Mouse (Mus musculus) MEL (cell line): ENCODE measurements around the gene Abhd17b.

Experiments
- CTCF ChIP-seq, 3 experiments: IDR thresholded peaks in 2 of 3; conservative IDR thresholded peaks in 1 of 3; 2 replicates each; pipeline ENCODE4 v1.5.1; 2011 to 2012; ENCODE audit warnings: low read length in 3 of 3, low read depth in 2 of 3, mild to moderate bottlenecking in 2 of 3, improper control_type of control experiment in 1 of 3, inconsistent platforms in 1 of 3, mixed read lengths in 1 of 3, moderate library complexity in 1 of 3; ENCODE audit not compliant: control insufficient read depth in 1 of 3, insufficient read depth in 1 of 3, poor library complexity in 1 of 3, severe bottlenecking in 1 of 3
- EP300 ChIP-seq, 2 experiments: IDR thresholded peaks; 2 replicates each; pipeline ENCODE4 v1.6.1; 2011; ENCODE audit warnings: improper control_type of control experiment in 2 of 2, low read length in 2 of 2, low read depth in 1 of 2, mild to moderate bottlenecking in 1 of 2
- MAX ChIP-seq: IDR thresholded peaks from 2 replicates; pipeline ENCODE4 v1.6.1; 2011; ENCODE audit warnings: low read length, improper control_type of control experiment
- MYC ChIP-seq: IDR thresholded peaks from 2 replicates; pipeline ENCODE4 v1.6.1; 2011; ENCODE audit warnings: low read depth, mild to moderate bottlenecking, low read length, improper control_type of control experiment, moderate library complexity
- POLR2A ChIP-seq, 2 experiments: IDR thresholded peaks; 2 replicates each; pipeline ENCODE4 v1.6.1; 2011 to 2012; ENCODE audit warnings: low read length in 2 of 2, mild to moderate bottlenecking in 2 of 2, control low read depth in 1 of 2, improper control_type of control experiment in 1 of 2, low read depth in 1 of 2, moderate library complexity in 1 of 2; ENCODE audit not compliant: control insufficient read depth in 1 of 2, insufficient read depth in 1 of 2, poor library complexity in 1 of 2
- SMC3 ChIP-seq: IDR thresholded peaks from 2 replicates; pipeline ENCODE4 v1.6.1; 2011; ENCODE audit warnings: low read depth, low read length, improper control_type of control experiment
- UBTF ChIP-seq: IDR thresholded peaks from 2 replicates; pipeline ENCODE4 v1.6.1; 2012; ENCODE audit warnings: low read depth, mild to moderate bottlenecking, inconsistent platforms, low read length, improper control_type of control experiment, moderate library complexity, borderline replicate concordance; ENCODE audit not compliant: insufficient read depth
- USF1 ChIP-seq: IDR thresholded peaks from 2 replicates; pipeline ENCODE4 v1.6.1; 2014; ENCODE audit warnings: low read depth, mild to moderate bottlenecking, inconsistent platforms, low read length, improper control_type of control experiment, moderate library complexity
- ZC3H11A ChIP-seq: IDR thresholded peaks from 2 replicates; pipeline ENCODE4 v1.6.1; 2012; ENCODE audit warnings: low read depth, mild to moderate bottlenecking, inconsistent platforms, low read length, improper control_type of control experiment

- TF ChIP-seq ZC3H11A (no peak), CTCF (IDR thresholded peaks at IDR 0.05 in 2 of 3, conservative IDR thresholded peaks at IDR 0.05 in 1 of 3; ENCODE audit: control insufficient read depth in 1 of 3, insufficient read depth in 1 of 3, low read depth in 2 of 3, low read length in 3 of 3, poor library complexity in 1 of 3, severe bottlenecking in 1 of 3) (no peak), UBTF (no peak), SMC3 (no peak), USF1 (no peak), MAX (no peak), MYC (no peak), POLR2A (IDR thresholded peaks at IDR 0.05; ENCODE audit: control insufficient read depth in 1 of 2, insufficient read depth in 1 of 2, low read depth in 1 of 2, low read length in 2 of 2, poor library complexity in 1 of 2) (no peak), EP300 (IDR thresholded peaks at IDR 0.05; ENCODE audit: low read depth in 1 of 2, low read length in 2 of 2) (no peak)
Measured at GRCm38 (mm10) chr19:21663756-21664456, 10.9 kb downstream of the Abhd17b start.
